Mouse (Mus musculus) myocyte (in vitro differentiated cells): ENCODE results near the gene Drg1.

Source experiments
- CEBPB ChIP-seq: IDR thresholded peaks from 2 replicates; pipeline ENCODE4 v1.6.1; 2011; ENCODE audit warnings: mild to moderate bottlenecking, moderate library complexity; ENCODE audit not compliant: poor library complexity, insufficient read depth, severe bottlenecking
- MAX ChIP-seq: IDR thresholded peaks from one replicate; pipeline ENCODE4 v1.6.1; 2011; ENCODE audit warnings: low read depth, mild to moderate bottlenecking, control low read depth
- POLR2A ChIP-seq: IDR thresholded peaks from one replicate; pipeline ENCODE4 v1.6.1; 2011; ENCODE audit warnings: low read depth, mild to moderate bottlenecking, control low read depth, moderate library complexity; ENCODE audit not compliant: insufficient read length
- POLR2AphosphoS2 ChIP-seq: IDR thresholded peaks from one replicate; pipeline ENCODE4 v1.6.1; 2011; ENCODE audit warnings: low read depth, control low read depth; ENCODE audit not compliant: insufficient read length
- REST ChIP-seq: IDR thresholded peaks from one replicate; pipeline ENCODE4 v1.6.1; 2011; ENCODE audit warnings: mild to moderate bottlenecking, control low read depth, moderate library complexity; ENCODE audit not compliant: insufficient read depth, insufficient read length
- SRF ChIP-seq: IDR thresholded peaks from one replicate; pipeline ENCODE4 v1.6.1; 2011; ENCODE audit warnings: low read depth; ENCODE audit not compliant: control insufficient read depth, insufficient read length
- TCF12 ChIP-seq: IDR thresholded peaks from one replicate; pipeline ENCODE4 v1.6.1; 2011; ENCODE audit warnings: mild to moderate bottlenecking, control low read depth; ENCODE audit not compliant: poor library complexity, insufficient read depth, severe bottlenecking
- TCF3 ChIP-seq: IDR thresholded peaks from one replicate; pipeline ENCODE4 v1.6.1; 2011; ENCODE audit warnings: low read depth, control low read depth; ENCODE audit not compliant: insufficient read length
- USF1 ChIP-seq: IDR thresholded peaks from one replicate; pipeline ENCODE4 v1.6.1; 2011; ENCODE audit warnings: low read depth, mild to moderate bottlenecking, control low read depth, moderate library complexity

GRCm38 (mm10) chr11:3203771-3204170 lies 62.4 kb downstream of the Drg1 start:
- no peak for TF ChIP-seq POLR2A
- no peak for TF ChIP-seq MAX
- TF ChIP-seq SRF = no peak
- TF ChIP-seq USF1 = no peak
- no peak for TF ChIP-seq CEBPB
- no peak for TF ChIP-seq REST
- no peak for TF ChIP-seq TCF3
- TF ChIP-seq POLR2AphosphoS2 = no peak
- TF ChIP-seq TCF12 = no peak
